Mouse (Mus musculus) CD4-positive, CD25-positive, alpha-beta regulatory T cell, adult 4 months (primary cell): ENCODE measurements around the gene Saysd1. TPM values are rescaled to one million over a fixed set of nuclear protein-coding genes. Genes with fewer than 3 reads are reported as not detected.

ENCODE experiments used
- ATAC-seq: one replicate; pipeline ENCODE4 v1.8.0; 2017
- polyA plus RNA-seq, 2 experiments: library from polyadenylated mRNA; unstranded; fragments of 100-300 nt; shearing (Covaris generic); gene quantifications; one replicate each; pipeline ENCODE4 v1.2.1; 2017

Gene Saysd1
- polyA plus RNA-seq, 2 experiments from 2014 or later = 23.8 to 34.8 TPM

GRCm38 (mm10) chr14:20106271-20106670 lies 32.1 kb downstream of the Saysd1 start:
- no peak for ATAC-seq

- no peak for ATAC-seq
Measured at GRCm38 (mm10) chr14:20103207-20103606, 35.1 kb downstream of the Saysd1 start.

GRCm38 (mm10) chr14:20098061-20098460 lies 40.3 kb downstream of the Saysd1 start:
- ATAC-seq = no peak

GRCm38 (mm10) chr14:20094942-20095341 lies 43.4 kb downstream of the Saysd1 start:
- ATAC-seq = no peak

GRCm38 (mm10) chr14:20093493-20093892 lies 44.8 kb downstream of the Saysd1 start:
- no peak for ATAC-seq

- ATAC-seq = no peak
Measured at GRCm38 (mm10) chr14:20084335-20084734, 54.0 kb downstream of the Saysd1 start.

GRCm38 (mm10) chr14:20082536-20083325 lies 55.6 kb downstream of the Saysd1 start:
- peak; percentile 95 for ATAC-seq

- ATAC-seq = no peak
Measured at GRCm38 (mm10) chr14:20081937-20082533, 56.3 kb downstream of the Saysd1 start.

- no peak for ATAC-seq
Measured at GRCm38 (mm10) chr14:20081084-20081483, 57.2 kb downstream of the Saysd1 start.

- ATAC-seq = no peak
Measured at GRCm38 (mm10) chr14:20077181-20077580, 61.2 kb downstream of the Saysd1 start.

- no peak for ATAC-seq
Measured at GRCm38 (mm10) chr14:20075544-20075943, 62.8 kb downstream of the Saysd1 start.

GRCm38 (mm10) chr14:20074759-20075158 lies 63.6 kb downstream of the Saysd1 start:
- no peak for ATAC-seq

- ATAC-seq = no peak
Measured at GRCm38 (mm10) chr14:20070629-20071028, 67.7 kb downstream of the Saysd1 start.

- ATAC-seq = no peak
Measured at GRCm38 (mm10) chr14:20068365-20068764, 70.0 kb downstream of the Saysd1 start.

- ATAC-seq = peak; percentile 97
Measured at GRCm38 (mm10) chr14:20067293-20068074, 70.8 kb downstream of the Saysd1 start.

GRCm38 (mm10) chr14:20064771-20065170 lies 73.6 kb downstream of the Saysd1 start:
- ATAC-seq = no peak

- ATAC-seq = no peak
Measured at GRCm38 (mm10) chr14:20048481-20048835, 89.9 kb downstream of the Saysd1 start.

GRCm38 (mm10) chr14:20047814-20048480 lies 90.4 kb downstream of the Saysd1 start:
- no peak for ATAC-seq

GRCm38 (mm10) chr14:20047291-20047690 lies 91.0 kb downstream of the Saysd1 start:
- no peak for ATAC-seq

GRCm38 (mm10) chr14:20044036-20044435 lies 94.3 kb downstream of the Saysd1 start:
- no peak for ATAC-seq

GRCm38 (mm10) chr14:20041836-20042235 lies 96.5 kb downstream of the Saysd1 start:
- no peak for ATAC-seq

GRCm38 (mm10) chr14:20040976-20041375 lies 97.4 kb downstream of the Saysd1 start:
- ATAC-seq = no peak

GRCm38 (mm10) chr14:20039795-20040194 lies 98.5 kb downstream of the Saysd1 start:
- no peak for ATAC-seq
